In the genomic region with DNA sequence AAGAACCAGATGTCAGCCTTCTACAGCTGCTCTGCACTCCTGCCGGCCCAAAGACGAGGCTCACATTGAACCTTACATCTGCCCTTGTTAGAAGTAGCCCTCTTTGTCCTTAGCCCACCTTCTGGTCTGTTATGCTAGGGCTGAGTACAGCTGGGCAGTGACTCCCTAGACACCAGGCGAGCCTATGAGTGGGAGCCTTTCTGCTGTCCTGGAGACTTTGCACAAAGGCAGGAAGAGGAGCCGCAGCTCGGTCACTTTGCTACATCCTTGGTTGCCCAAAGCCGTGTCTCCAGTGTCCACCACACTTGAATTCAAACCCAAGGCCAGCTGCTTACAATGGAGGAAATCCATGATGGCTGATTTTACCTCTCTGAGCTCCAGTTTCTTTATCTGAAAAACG, we compare ENCODE assay signal across 23 mouse cellular contexts. TPM values are rescaled to one million over a fixed set of nuclear protein-coding genes. Genes with fewer than 3 reads are reported as not detected.
A peak's percentile ranks its signal among the peaks of the same experiment; 100 is the strongest.
DNase-seq lines count a peak whose midpoint lies in the region; ATAC-seq and TF ChIP-seq lines count a peak whose summit lies in the region.
"Had no signal": no experiment of that assay in that cellular context is flagged by ENCODE, and none has a peak within 500 bp of the region (broad histone marks: within the 10 kb centered on the region; RNA-seq: fewer than 3 reads in every experiment).

No protein-coding gene starts in this region.

- no peak overlapping the region for H3K4me2 ChIP-seq in heart, embryonic 16.5 days (ENCODE audit: low read depth, low read length)
- no peak overlapping the region for H3K4me2 ChIP-seq in heart, embryonic 12.5 days
- no peak overlapping the region for H3K4me2 ChIP-seq in midbrain, postnatal 0 days (ENCODE audit: low read depth, low read length, poor library complexity, severe bottlenecking)
- H3K4me2 ChIP-seq: forebrain, embryonic 15.5 days; hindbrain, embryonic 13.5 days; liver, embryonic 11.5 days; stomach, embryonic 15.5 days had no signal

- TF ChIP-seq CTCF in gastrocnemius, adult 2 months (IDR thresholded peaks at IDR 0.05) = no peak
- no peak for TF ChIP-seq CTCF in midbrain, postnatal 0 days (IDR thresholded peaks at IDR 0.05)

- no peak overlapping the region for H3K9ac ChIP-seq in heart, embryonic 16.5 days (ENCODE audit: low read length)
- H3K9ac ChIP-seq in heart, embryonic 12.5 days = no peak overlapping the region
- H3K9ac ChIP-seq in midbrain, postnatal 0 days (replicated peaks; ENCODE audit: low read length, poor library complexity, severe bottlenecking) = no peak overlapping the region
- H3K9ac ChIP-seq: forebrain, embryonic 15.5 days; hindbrain, embryonic 13.5 days; liver, postnatal 0 days; stomach, embryonic 15.5 days had no signal

- peaks cover 28% of the 10 kb centered on the region for H3K36me3 ChIP-seq in heart, embryonic 16.5 days (ENCODE audit: control insufficient read depth, insufficient read depth)
- H3K36me3 ChIP-seq in heart, embryonic 12.5 days = peaks cover 82% of the 10 kb centered on the region
- peaks cover 78% of the 10 kb centered on the region for H3K36me3 ChIP-seq in midbrain, embryonic 10.5 days
- peaks cover 17% of the 10 kb centered on the region; the same call in 1 of the 2 replicates for H3K36me3 ChIP-seq in midbrain, postnatal 0 days (ENCODE audit: insufficient read depth, low read length)

- ATAC-seq in heart, embryonic 16.5 days (replicated peaks; ENCODE audit: extremely low read depth, insufficient read depth, low FRiP score) = no peak
- no peak for ATAC-seq in heart, embryonic 12.5 days (ENCODE audit: insufficient number of reproducible peaks, low FRiP score)
- ATAC-seq in midbrain, postnatal 0 days (ENCODE audit: low FRiP score) = no peak
- ATAC-seq: CD4-positive, CD25-positive, alpha-beta regulatory T cell, adult 4 months; forebrain, embryonic 15.5 days; liver, postnatal 0 days; midbrain, embryonic 16.5 days had no signal

- peaks cover 9% of the 10 kb centered on the region; the same call in 1 of the 2 replicates for H3K9me3 ChIP-seq in heart, embryonic 16.5 days (replicated peaks; ENCODE audit: control insufficient read depth, low read length)
- H3K9me3 ChIP-seq in heart, embryonic 12.5 days (replicated peaks) = peaks cover 14% of the 10 kb centered on the region; the same call in 1 of the 2 replicates
- peaks cover 17% of the 10 kb centered on the region for H3K9me3 ChIP-seq in midbrain, embryonic 10.5 days (replicated peaks)
- H3K9me3 ChIP-seq in midbrain, postnatal 0 days (ENCODE audit: low read length) = no peaks in the 10 kb centered on the region
- H3K9me3 ChIP-seq: forebrain, embryonic 15.5 days; hindbrain, embryonic 13.5 days; stomach, embryonic 15.5 days had no signal

- H3K4me3 ChIP-seq in gastrocnemius, adult 2 months = no peak overlapping the region
- no peak overlapping the region for H3K4me3 ChIP-seq in heart, embryonic 16.5 days (ENCODE audit: low read length)
- H3K4me3 ChIP-seq in heart, embryonic 12.5 days = no peak overlapping the region
- H3K4me3 ChIP-seq in midbrain, embryonic 10.5 days = no peak overlapping the region
- no peak overlapping the region for H3K4me3 ChIP-seq in midbrain, postnatal 0 days (ENCODE audit: low read depth, low read length)
- H3K4me3 ChIP-seq: forebrain, embryonic 15.5 days; hindbrain, embryonic 13.5 days; stomach, embryonic 15.5 days had no signal

- 85% methylated on average over 7 of the region's 7 CpGs for WGBS in heart, embryonic 16.5 days
- WGBS in heart, embryonic 12.5 days = 90% methylated on average over 7 of the region's 7 CpGs
- 91% methylated on average over 7 of the region's 7 CpGs for WGBS in midbrain, embryonic 10.5 days
- 86% methylated on average over 7 of the region's 7 CpGs for WGBS in midbrain, postnatal 0 days

- peak overlapping the region; percentile 98 for H3K27ac ChIP-seq in gastrocnemius, adult 2 months
- peak overlapping the region; percentile 5 for H3K27ac ChIP-seq in heart, embryonic 16.5 days (ENCODE audit: low read length)
- H3K27ac ChIP-seq in heart, embryonic 12.5 days (ENCODE audit: poor library complexity, severe bottlenecking) = no peak overlapping the region
- H3K27ac ChIP-seq in midbrain, embryonic 10.5 days (replicated peaks) = 0 out of 2 replicates have a peak overlapping the region, but pooled peaks have one; percentile 13
- no peak overlapping the region for H3K27ac ChIP-seq in midbrain, postnatal 0 days (ENCODE audit: low read depth, low read length)
- H3K27ac ChIP-seq: forebrain, embryonic 15.5 days; stomach, embryonic 15.5 days had no signal

- intact Hi-C loops in gastrocnemius, adult 2 months (cut with DNase I) = no loop called here

- no peaks in the 10 kb centered on the region for H3K27me3 ChIP-seq in heart, embryonic 16.5 days (ENCODE audit: control insufficient read depth, insufficient read depth, low read length)
- no peaks in the 10 kb centered on the region for H3K27me3 ChIP-seq in heart, embryonic 12.5 days (replicated peaks)
- H3K27me3 ChIP-seq in midbrain, embryonic 10.5 days (ENCODE audit: low read depth, poor library complexity, severe bottlenecking) = no peaks in the 10 kb centered on the region
- no peaks in the 10 kb centered on the region for H3K27me3 ChIP-seq in midbrain, postnatal 0 days (ENCODE audit: insufficient read depth, low read length)
- H3K27me3 ChIP-seq: forebrain, embryonic 15.5 days; hindbrain, embryonic 13.5 days; stomach, embryonic 15.5 days had no signal

- H3K4me1 ChIP-seq in heart, embryonic 16.5 days (ENCODE audit: control insufficient read depth, insufficient read depth, low read length) = peaks cover 35% of the 10 kb centered on the region
- peaks cover 48% of the 10 kb centered on the region for H3K4me1 ChIP-seq in heart, embryonic 12.5 days (replicated peaks)
- peaks cover 48% of the 10 kb centered on the region for H3K4me1 ChIP-seq in midbrain, embryonic 10.5 days
- H3K4me1 ChIP-seq in midbrain, postnatal 0 days (ENCODE audit: insufficient read depth, low read length) = no peaks in the 10 kb centered on the region

- DNase-seq in gastrocnemius, adult 2 months = no peak
- DNase-seq in gastrocnemius, postnatal 4 days (ENCODE audit: low spot score in 2 of 2) = no peak
- peak; percentile 29 for DNase-seq in kidney, postnatal 10 days
- no peak for DNase-seq in kidney, postnatal 14 days
- no peak for DNase-seq in midbrain, embryonic 10.5 days (ENCODE audit: low spot score)
- DNase-seq in midbrain, postnatal 0 days (ENCODE audit: low spot score) = no peak
- DNase-seq: adrenal gland, postnatal 14 days; cerebellum, adult 9-11 months; gastrocnemius, postnatal 10 days; kidney, adult 18-20 months; left cerebral cortex, postnatal 4 days; liver, postnatal 0 days; right cerebral cortex, adult 18-20 months; thymus, adult 18-20 months; thymus, postnatal 36 days had no signal

RNA-seq across cellular contexts. Expression of gene Ier5l, which starts 25.6 kb away (rescaled TPM):
- 1 to 10 TPM in 1 of 2 experiments, under 1 TPM in 1; 0.97 to 1.1 TPM for total RNA-seq in gastrocnemius, adult 2 months (2021)
- 1 to 10 TPM; 8.2 to 8.9 TPM for total RNA-seq in gastrocnemius, postnatal 4 days (2021)
- 0.72 and 0.85 TPM in 2 replicates for polyA plus RNA-seq in heart, embryonic 16.5 days (2015; fragmentation: Nextera tagmentation; extraction: Ambion mirVana)
- 1.7 and 2.0 TPM in 2 replicates for polyA plus RNA-seq in heart, embryonic 12.5 days (2016; fragmentation: Nextera tagmentation; extraction: Ambion mirVana)
- 2.0 and 2.3 TPM in 2 replicates for polyA plus RNA-seq in midbrain, embryonic 10.5 days (2016; fragmentation: Nextera tagmentation; extraction: Ambion mirVana)
- total RNA-seq in midbrain, postnatal 0 days (2014; rRNA removed) = 23.6 and 28.2 TPM in 2 replicates
- 2.6 and 3.2 TPM in 2 replicates for polyA plus RNA-seq in midbrain, postnatal 0 days (2015; fragmentation: Nextera tagmentation; extraction: Ambion mirVana)

RNA-seq across cellular contexts. Expression of gene Ptpa, which starts 32.5 kb away (rescaled TPM):
- total RNA-seq in gastrocnemius, adult 2 months (2021) = 10 to 100 TPM; 48.9 to 86.1 TPM
- 100 to 1,000 TPM; 122 to 132 TPM for total RNA-seq in gastrocnemius, postnatal 4 days (2021)
- polyA plus RNA-seq in heart, embryonic 16.5 days (2015; fragmentation: Nextera tagmentation; extraction: Ambion mirVana) = 125 and 126 TPM in 2 replicates
- polyA plus RNA-seq in heart, embryonic 12.5 days (2016; fragmentation: Nextera tagmentation; extraction: Ambion mirVana) = 107 and 115 TPM in 2 replicates
- 151 and 152 TPM in 2 replicates for polyA plus RNA-seq in midbrain, embryonic 10.5 days (2016; fragmentation: Nextera tagmentation; extraction: Ambion mirVana)
- total RNA-seq in midbrain, postnatal 0 days (2014; rRNA removed) = 139 and 147 TPM in 2 replicates
- polyA plus RNA-seq in midbrain, postnatal 0 days (2015; fragmentation: Nextera tagmentation; extraction: Ambion mirVana) = 138 and 141 TPM in 2 replicates

RNA-seq across cellular contexts. Expression of gene Crat, which starts 32.8 kb away (rescaled TPM):
- total RNA-seq in gastrocnemius, adult 2 months (2021) = 100 to 1,000 TPM; 362 to 422 TPM
- 100 to 1,000 TPM; 229 to 241 TPM for total RNA-seq in gastrocnemius, postnatal 4 days (2021)
- polyA plus RNA-seq in heart, embryonic 16.5 days (2015; fragmentation: Nextera tagmentation; extraction: Ambion mirVana) = 164 and 169 TPM in 2 replicates
- polyA plus RNA-seq in heart, embryonic 12.5 days (2016; fragmentation: Nextera tagmentation; extraction: Ambion mirVana) = 67.9 and 74.2 TPM in 2 replicates
- 22.5 and 23.7 TPM in 2 replicates for polyA plus RNA-seq in midbrain, embryonic 10.5 days (2016; fragmentation: Nextera tagmentation; extraction: Ambion mirVana)
- 32.6 and 38.0 TPM in 2 replicates for total RNA-seq in midbrain, postnatal 0 days (2014; rRNA removed)
- 24.9 and 27.4 TPM in 2 replicates for polyA plus RNA-seq in midbrain, postnatal 0 days (2015; fragmentation: Nextera tagmentation; extraction: Ambion mirVana)

RNA-seq across cellular contexts. Expression of gene Dolpp1, which starts 56.3 kb away (rescaled TPM):
- total RNA-seq in gastrocnemius, adult 2 months (2021) = 1 to 10 TPM; 5.3 to 6.1 TPM
- 10 to 100 TPM; 18.3 to 21.1 TPM for total RNA-seq in gastrocnemius, postnatal 4 days (2021)
- polyA plus RNA-seq in heart, embryonic 16.5 days (2015; fragmentation: Nextera tagmentation; extraction: Ambion mirVana) = 26.0 and 29.3 TPM in 2 replicates
- polyA plus RNA-seq in heart, embryonic 12.5 days (2016; fragmentation: Nextera tagmentation; extraction: Ambion mirVana) = 21.9 and 22.2 TPM in 2 replicates
- 53.2 and 62.7 TPM in 2 replicates for polyA plus RNA-seq in midbrain, embryonic 10.5 days (2016; fragmentation: Nextera tagmentation; extraction: Ambion mirVana)
- total RNA-seq in midbrain, postnatal 0 days (2014; rRNA removed) = 96.2 and 103 TPM in 2 replicates
- polyA plus RNA-seq in midbrain, postnatal 0 days (2015; fragmentation: Nextera tagmentation; extraction: Ambion mirVana) = 56.6 and 59.7 TPM in 2 replicates

Comparison
In these comparisons a context has a peak if more than half of its experiments do, and no peak if none do; other contexts are left out.
1. H3K27ac ChIP-seq: peak in gastrocnemius, adult 2 months (single experiment), heart, embryonic 16.5 days (single experiment) and midbrain, embryonic 10.5 days (single experiment); none in heart, embryonic 12.5 days (single experiment) and midbrain, postnatal 0 days (single experiment).